Mouse (Mus musculus): ENCODE measurements around the gene 9430015G10Rik. TPM values are rescaled to one million over a fixed set of nuclear protein-coding genes. Genes with fewer than 3 reads are reported as not detected.
A peak's percentile ranks its signal among the peaks of the same experiment; 100 is the strongest.

The 9430015G10Rik gene
- polyA plus RNA-seq, 1 experiment from 2014 or later = 28.0 TPM

DNA sequence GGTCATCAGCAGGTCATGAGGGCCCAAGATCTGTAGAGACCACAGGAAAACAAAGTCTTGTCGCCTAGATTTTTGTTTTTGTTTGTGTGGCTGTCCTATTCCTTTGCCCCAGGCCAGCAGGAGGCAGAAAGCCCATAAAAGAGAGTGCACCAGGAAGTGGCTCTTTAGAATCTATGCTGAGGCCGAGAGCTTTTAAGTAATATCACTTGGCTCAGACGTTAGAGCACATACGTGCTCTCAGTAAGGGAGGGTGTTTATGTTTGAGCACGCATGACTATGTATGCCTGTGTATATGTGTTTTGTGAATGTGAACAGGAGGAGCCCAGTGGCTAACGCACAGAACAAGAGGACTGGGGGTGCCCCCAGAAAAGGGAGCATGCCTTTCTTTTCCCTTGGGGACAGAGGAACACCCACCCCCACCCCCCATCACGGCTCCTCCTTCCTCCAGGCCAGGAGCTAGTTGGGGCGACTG, 32.8 kb upstream of the 9430015G10Rik start:
- no peaks in the 10 kb centered on the region for H3K9me3 ChIP-seq (ENCODE audit: control insufficient read depth, low read length)
- H3K4me3 ChIP-seq (ENCODE audit: low read length) = peak overlapping the region; percentile 43; the same call in 1 of the 2 replicates
- no peak for ATAC-seq
- no peak overlapping the region; the same call in 1 of the 2 replicates for H3K9ac ChIP-seq (ENCODE audit: low read depth, low read length)
- H3K27ac ChIP-seq (ENCODE audit: low read depth, low read length) = no peak overlapping the region
- no peaks in the 10 kb centered on the region for H3K36me3 ChIP-seq (ENCODE audit: control insufficient read depth, insufficient read depth, low read length)
- peaks cover 8% of the 10 kb centered on the region for H3K4me1 ChIP-seq (ENCODE audit: control insufficient read depth, insufficient read depth, low read depth, low read length)
- H3K4me2 ChIP-seq (ENCODE audit: low read length) = peak overlapping the region; percentile 73
- H3K27me3 ChIP-seq (replicated peaks; ENCODE audit: control insufficient read depth, insufficient read depth, low read length) = peaks cover 8% of the 10 kb centered on the region
- WGBS = 11% methylated on average over 8 of the region's 8 CpGs

DNA sequence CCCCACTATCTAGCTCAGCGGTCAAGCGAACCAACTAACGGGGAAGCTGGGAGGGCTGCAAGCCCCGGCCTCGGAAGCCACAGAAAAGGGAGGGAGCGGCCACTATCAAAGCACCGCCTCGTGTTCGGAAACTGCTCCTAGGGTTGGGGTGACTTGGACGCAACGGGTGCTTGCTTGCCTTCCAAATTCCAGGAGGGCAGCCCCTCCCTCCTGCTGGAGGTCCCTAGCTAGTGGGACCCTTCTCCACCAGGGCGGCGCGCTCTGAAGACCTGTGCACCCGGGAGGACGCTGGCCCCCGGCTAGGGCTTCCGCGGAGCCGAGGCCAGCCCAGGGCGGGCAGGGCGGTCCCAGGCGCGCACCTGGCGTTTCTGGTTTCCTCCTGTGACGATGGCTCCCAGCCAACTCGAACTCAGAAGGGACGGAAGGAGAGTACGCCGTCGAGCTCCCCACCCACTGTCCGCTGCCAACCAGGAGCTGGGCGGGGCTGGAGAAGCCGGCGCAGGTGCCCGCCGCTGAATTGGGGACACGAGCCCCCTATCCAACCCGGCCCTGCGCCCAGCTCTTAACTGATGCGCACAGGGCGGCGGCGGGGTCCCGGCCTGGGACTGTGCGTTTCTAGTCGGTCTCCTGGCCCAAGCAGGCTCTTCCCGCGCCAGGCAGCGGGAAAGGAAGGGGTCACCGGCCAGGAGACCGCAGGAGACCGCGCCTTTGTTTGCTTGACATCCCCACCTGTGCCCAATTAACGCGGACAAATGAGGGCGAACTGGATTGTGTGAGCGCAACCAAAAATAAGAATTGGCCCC, 32.1 kb upstream of the 9430015G10Rik start:
- Histone ChIP-seq H3K36me3 (ENCODE audit: control insufficient read depth, insufficient read depth, low read length) (no peaks in the 10 kb centered on the region), H3K27ac (ENCODE audit: low read depth, low read length) (no peak overlapping the region), H3K9me3 (ENCODE audit: control insufficient read depth, low read length) (no peaks in the 10 kb centered on the region), H3K4me1 (ENCODE audit: control insufficient read depth, insufficient read depth, low read depth, low read length) (peaks cover 8% of the 10 kb centered on the region), H3K4me3 (ENCODE audit: low read length) (peak overlapping the region; percentile 43), H3K27me3 (replicated peaks; ENCODE audit: control insufficient read depth, insufficient read depth, low read length) (peaks cover 8% of the 10 kb centered on the region), H3K9ac (ENCODE audit: low read depth, low read length) (peak overlapping the region; percentile 57), H3K4me2 (ENCODE audit: low read length) (peak overlapping the region; percentile 73)
- ATAC-seq = peak; percentile 37; the same call in 1 of the 2 replicates
- WGBS = under 1% methylated on average over 51 of the region's 58 CpGs

DNA sequence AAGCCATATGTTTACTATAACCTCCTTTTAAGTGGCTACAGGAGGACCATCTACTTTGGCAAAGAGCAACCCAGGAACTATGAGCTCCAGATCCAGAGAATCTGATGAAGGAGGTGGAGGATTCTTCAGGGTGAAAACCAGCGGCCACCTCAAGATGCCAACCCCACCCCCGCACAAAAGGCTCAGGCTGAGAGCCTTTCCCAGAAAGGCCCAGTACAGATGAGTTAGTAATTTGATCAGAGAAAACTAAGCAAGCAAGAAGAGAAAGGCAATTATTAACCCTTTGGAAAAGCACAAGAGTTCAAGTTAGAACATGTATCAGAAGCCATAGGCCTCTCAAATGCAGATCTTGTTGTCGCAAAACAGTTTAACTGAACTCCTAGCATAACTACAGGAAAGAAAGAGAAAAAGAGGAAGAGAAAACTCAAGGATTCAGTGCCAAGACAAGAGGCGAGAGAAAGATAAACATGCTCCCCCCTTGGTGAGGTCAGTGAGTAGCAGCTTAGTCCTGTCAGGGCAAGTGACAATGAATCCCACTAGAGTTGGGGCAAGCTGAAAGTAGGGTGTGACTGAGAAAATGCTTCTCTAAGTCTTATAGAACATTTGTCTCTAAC, 27.1 kb upstream of the 9430015G10Rik start:
- Histone ChIP-seq H3K4me2 (ENCODE audit: low read length) (no peak overlapping the region), H3K4me1 (ENCODE audit: control insufficient read depth, insufficient read depth, low read depth, low read length) (peaks cover 5% of the 10 kb centered on the region), H3K27me3 (replicated peaks; ENCODE audit: control insufficient read depth, insufficient read depth, low read length) (peaks cover 7% of the 10 kb centered on the region), H3K27ac (ENCODE audit: low read depth, low read length) (no peak overlapping the region), H3K4me3 (ENCODE audit: low read length) (no peak overlapping the region), H3K36me3 (ENCODE audit: control insufficient read depth, insufficient read depth, low read length) (no peaks in the 10 kb centered on the region), H3K9me3 (ENCODE audit: control insufficient read depth, low read length) (no peaks in the 10 kb centered on the region), H3K9ac (ENCODE audit: low read depth, low read length) (no peak overlapping the region)
- ATAC-seq = no peak
- WGBS = 64% methylated on average over 4 of the region's 4 CpGs

DNA sequence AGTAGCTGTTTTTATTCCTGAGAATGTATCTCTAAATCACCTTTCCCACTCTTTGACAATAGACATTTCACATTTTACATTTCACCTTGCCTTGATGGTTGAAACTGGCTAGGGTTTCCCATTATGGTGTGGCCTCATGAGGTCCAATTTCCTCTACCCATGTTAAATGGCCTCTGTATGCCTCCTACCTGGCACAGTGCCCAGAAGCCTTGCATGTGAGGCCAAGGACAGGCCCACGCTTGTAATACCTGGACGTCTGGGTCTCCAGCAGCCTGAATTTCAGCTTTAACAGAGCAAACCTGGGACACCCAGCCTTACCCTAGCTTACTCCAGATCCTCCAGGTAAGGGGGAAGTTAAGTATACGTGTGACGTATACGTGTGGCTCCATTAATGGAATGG, 26.4 kb upstream of the 9430015G10Rik start:
- Histone ChIP-seq H3K9ac (ENCODE audit: low read depth, low read length) (no peak overlapping the region), H3K4me2 (ENCODE audit: low read length) (no peak overlapping the region), H3K27ac (ENCODE audit: low read depth, low read length) (no peak overlapping the region), H3K4me3 (ENCODE audit: low read length) (no peak overlapping the region), H3K27me3 (replicated peaks; ENCODE audit: control insufficient read depth, insufficient read depth, low read length) (peaks cover under 1% of the 10 kb centered on the region), H3K9me3 (ENCODE audit: control insufficient read depth, low read length) (no peaks in the 10 kb centered on the region), H3K4me1 (ENCODE audit: control insufficient read depth, insufficient read depth, low read depth, low read length) (no peaks in the 10 kb centered on the region), H3K36me3 (ENCODE audit: control insufficient read depth, insufficient read depth, low read length) (no peaks in the 10 kb centered on the region)
- no peak for ATAC-seq
- 74% methylated on average over 5 of the region's 5 CpGs for WGBS

DNA sequence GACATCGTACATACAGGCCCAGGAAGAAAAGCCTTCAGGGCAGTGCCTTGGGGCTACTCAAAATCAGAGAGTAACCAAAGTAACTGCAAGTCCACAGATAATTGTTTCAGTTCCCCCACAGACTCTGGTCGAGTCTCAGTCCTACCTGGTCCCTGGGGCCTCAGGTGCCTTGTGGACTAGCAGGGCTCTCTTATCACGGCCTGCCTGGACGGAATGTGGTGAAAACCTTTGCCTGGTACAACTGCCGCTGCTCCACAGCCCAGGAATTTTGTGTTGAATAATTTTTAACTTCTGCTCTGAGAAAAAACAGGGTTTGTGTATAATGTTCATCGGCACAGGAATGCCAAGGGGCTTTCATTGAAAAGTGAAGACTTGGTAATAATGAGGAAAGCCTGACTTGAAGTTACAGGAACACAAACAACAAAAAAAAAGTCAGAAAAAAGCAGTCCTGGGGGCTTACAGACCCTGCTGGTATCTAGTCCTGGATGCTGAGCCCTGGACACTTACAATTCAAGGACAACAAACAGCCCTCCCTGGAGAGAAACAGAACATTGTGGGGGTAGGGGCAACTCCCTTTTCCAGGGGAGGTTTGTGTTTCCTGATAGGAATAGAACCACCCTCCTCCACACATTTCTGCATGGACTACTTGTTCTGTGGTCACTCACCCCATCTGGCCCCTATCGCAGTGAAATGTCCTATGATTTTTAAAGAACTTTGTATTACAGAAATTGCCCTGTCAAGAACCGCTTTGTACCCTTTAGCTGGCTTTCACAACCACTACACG, 25.5 kb upstream of the 9430015G10Rik start:
- no peaks in the 10 kb centered on the region for H3K9me3 ChIP-seq (ENCODE audit: control insufficient read depth, low read length)
- no peak overlapping the region for H3K4me3 ChIP-seq (ENCODE audit: low read length)
- no peaks in the 10 kb centered on the region for H3K36me3 ChIP-seq (ENCODE audit: control insufficient read depth, insufficient read depth, low read length)
- H3K27ac ChIP-seq (ENCODE audit: low read depth, low read length) = no peak overlapping the region
- no peak for ATAC-seq
- no peaks in the 10 kb centered on the region for H3K27me3 ChIP-seq (replicated peaks; ENCODE audit: control insufficient read depth, insufficient read depth, low read length)
- no peak overlapping the region for H3K4me2 ChIP-seq (ENCODE audit: low read length)
- WGBS = 85% methylated on average over 9 of the region's 9 CpGs
- no peak overlapping the region for H3K9ac ChIP-seq (ENCODE audit: low read depth, low read length)
- H3K4me1 ChIP-seq (ENCODE audit: control insufficient read depth, insufficient read depth, low read depth, low read length) = no peaks in the 10 kb centered on the region

- ATAC-seq = no peak
- H3K9ac ChIP-seq (ENCODE audit: low read depth, low read length) = no peak overlapping the region
- no peak overlapping the region for H3K4me2 ChIP-seq (ENCODE audit: low read length)
- H3K36me3 ChIP-seq (ENCODE audit: control insufficient read depth, insufficient read depth, low read length) = no peaks in the 10 kb centered on the region
- WGBS = 86% methylated on average over 8 of the region's 8 CpGs
- no peaks in the 10 kb centered on the region for H3K4me1 ChIP-seq (ENCODE audit: control insufficient read depth, insufficient read depth, low read depth, low read length)
- H3K9me3 ChIP-seq (ENCODE audit: control insufficient read depth, low read length) = no peaks in the 10 kb centered on the region
- H3K27me3 ChIP-seq (replicated peaks; ENCODE audit: control insufficient read depth, insufficient read depth, low read length) = no peaks in the 10 kb centered on the region
- H3K27ac ChIP-seq (ENCODE audit: low read depth, low read length) = no peak overlapping the region
- no peak overlapping the region for H3K4me3 ChIP-seq (ENCODE audit: low read length)
Measured at GRCm38 (mm10) chr4:156085256-156085655, 24.5 kb upstream of the 9430015G10Rik start.

GRCm38 (mm10) chr4:156087398-156088087, 22.2 kb upstream of the 9430015G10Rik start:
- Histone ChIP-seq H3K27me3 (replicated peaks; ENCODE audit: control insufficient read depth, insufficient read depth, low read length) (no peaks in the 10 kb centered on the region), H3K9me3 (ENCODE audit: control insufficient read depth, low read length) (no peaks in the 10 kb centered on the region), H3K4me1 (ENCODE audit: control insufficient read depth, insufficient read depth, low read depth, low read length) (no peaks in the 10 kb centered on the region), H3K36me3 (ENCODE audit: control insufficient read depth, insufficient read depth, low read length) (no peaks in the 10 kb centered on the region), H3K4me2 (ENCODE audit: low read length) (no peak overlapping the region), H3K9ac (ENCODE audit: low read depth, low read length) (no peak overlapping the region), H3K27ac (ENCODE audit: low read depth, low read length) (no peak overlapping the region), H3K4me3 (ENCODE audit: low read length) (no peak overlapping the region)
- 42% methylated on average over 5 of the region's 5 CpGs for WGBS
- ATAC-seq = no peak

DNA sequence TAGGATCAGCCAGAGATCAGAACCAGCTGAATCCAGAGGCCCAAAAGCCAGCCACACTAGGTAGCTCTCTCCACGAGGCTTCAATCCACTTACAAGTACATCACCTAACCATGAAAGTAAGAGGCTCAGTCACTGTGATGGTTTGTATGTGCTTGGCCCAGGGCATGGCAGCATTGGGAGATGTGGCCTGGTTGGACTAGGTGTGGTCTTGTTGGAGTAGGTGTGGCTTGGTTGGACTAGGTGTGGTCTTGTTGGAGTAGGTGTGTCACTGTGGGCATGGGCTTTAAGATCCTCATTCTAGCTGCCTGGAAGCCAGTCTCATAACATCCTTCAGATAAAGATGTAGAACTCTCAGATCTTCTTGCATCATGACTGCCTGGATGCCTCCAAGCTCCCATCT, 18.5 kb upstream of the 9430015G10Rik start:
- H3K4me1 ChIP-seq (ENCODE audit: control insufficient read depth, insufficient read depth, low read depth, low read length) = no peaks in the 10 kb centered on the region
- H3K4me2 ChIP-seq (ENCODE audit: low read length) = no peak overlapping the region
- no peak for ATAC-seq
- WGBS = 48% methylated on average over 1 of the region's 1 CpGs
- no peaks in the 10 kb centered on the region for H3K27me3 ChIP-seq (replicated peaks; ENCODE audit: control insufficient read depth, insufficient read depth, low read length)
- H3K9ac ChIP-seq (ENCODE audit: low read depth, low read length) = no peak overlapping the region
- no peak overlapping the region for H3K4me3 ChIP-seq (ENCODE audit: low read length)
- H3K9me3 ChIP-seq (ENCODE audit: control insufficient read depth, low read length) = no peaks in the 10 kb centered on the region
- no peak overlapping the region for H3K27ac ChIP-seq (ENCODE audit: low read depth, low read length)
- no peaks in the 10 kb centered on the region for H3K36me3 ChIP-seq (ENCODE audit: control insufficient read depth, insufficient read depth, low read length)
